Mouse (Mus musculus): Measurements from ENCODE around the gene Pakap. TPM values are rescaled to one million over a fixed set of nuclear protein-coding genes. Genes with fewer than 3 reads are reported as not detected.

Gene Pakap
- polyA plus RNA-seq, 1 experiment from 2014 or later: 1.7 TPM

DNA sequence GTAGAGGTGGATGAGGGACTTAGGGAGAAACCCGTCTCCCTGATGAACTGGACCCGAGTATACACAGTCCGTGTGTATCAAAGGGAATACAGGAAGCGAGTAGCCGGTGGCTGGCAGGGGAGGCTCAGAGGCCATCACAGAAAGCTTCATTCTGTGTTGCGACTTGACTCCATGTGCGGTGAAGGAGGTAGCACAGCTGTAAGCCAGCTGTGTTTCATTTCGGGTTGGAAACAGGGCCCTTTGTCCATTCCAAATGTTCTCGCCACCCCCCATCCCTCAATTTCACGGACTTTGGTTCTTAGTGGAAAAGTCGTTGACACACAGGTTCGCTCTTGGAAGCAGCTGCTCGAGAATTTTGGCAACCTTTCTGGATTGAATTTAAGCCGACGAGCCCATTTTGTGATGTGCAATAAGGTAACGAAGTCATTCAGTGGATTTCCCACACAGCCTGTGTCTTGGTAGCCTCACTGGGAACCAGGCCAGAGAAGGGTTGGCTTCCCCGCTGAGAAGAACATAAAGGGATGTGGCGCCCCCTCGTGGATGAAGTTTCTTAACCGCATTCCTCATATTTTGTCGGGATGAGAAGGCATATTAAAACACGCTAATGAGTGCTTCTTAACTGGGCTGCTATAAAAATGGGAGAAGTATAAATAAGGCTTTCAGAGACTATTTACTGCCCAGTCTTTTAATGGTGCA, 39.4 kb downstream of the Pakap start:
- Histone ChIP-seq H3K27me3 (ENCODE audit: control insufficient read depth, insufficient read depth, low read depth, low read length) (peaks cover 2% of the 10 kb centered on the region; the same call in 1 of the 2 replicates), H3K9ac (ENCODE audit: low read depth, low read length) (no peak overlapping the region), H3K27ac (ENCODE audit: low read length) (no peak overlapping the region), H3K36me3 (ENCODE audit: control insufficient read depth, insufficient read depth) (no peaks in the 10 kb centered on the region), H3K4me1 (ENCODE audit: control insufficient read depth, low read depth, low read length) (no peaks in the 10 kb centered on the region), H3K4me3 (ENCODE audit: low read depth, low read length) (no peak overlapping the region), H3K9me3 (replicated peaks; ENCODE audit: control insufficient read depth, low read length) (no peaks in the 10 kb centered on the region), H3K4me2 (ENCODE audit: low read depth, low read length) (no peak overlapping the region)
- no peak for ATAC-seq (ENCODE audit: low read depth)
- 47% methylated on average over 22 of the region's 22 CpGs for WGBS (ENCODE audit: insufficient replicate concordance)

DNA sequence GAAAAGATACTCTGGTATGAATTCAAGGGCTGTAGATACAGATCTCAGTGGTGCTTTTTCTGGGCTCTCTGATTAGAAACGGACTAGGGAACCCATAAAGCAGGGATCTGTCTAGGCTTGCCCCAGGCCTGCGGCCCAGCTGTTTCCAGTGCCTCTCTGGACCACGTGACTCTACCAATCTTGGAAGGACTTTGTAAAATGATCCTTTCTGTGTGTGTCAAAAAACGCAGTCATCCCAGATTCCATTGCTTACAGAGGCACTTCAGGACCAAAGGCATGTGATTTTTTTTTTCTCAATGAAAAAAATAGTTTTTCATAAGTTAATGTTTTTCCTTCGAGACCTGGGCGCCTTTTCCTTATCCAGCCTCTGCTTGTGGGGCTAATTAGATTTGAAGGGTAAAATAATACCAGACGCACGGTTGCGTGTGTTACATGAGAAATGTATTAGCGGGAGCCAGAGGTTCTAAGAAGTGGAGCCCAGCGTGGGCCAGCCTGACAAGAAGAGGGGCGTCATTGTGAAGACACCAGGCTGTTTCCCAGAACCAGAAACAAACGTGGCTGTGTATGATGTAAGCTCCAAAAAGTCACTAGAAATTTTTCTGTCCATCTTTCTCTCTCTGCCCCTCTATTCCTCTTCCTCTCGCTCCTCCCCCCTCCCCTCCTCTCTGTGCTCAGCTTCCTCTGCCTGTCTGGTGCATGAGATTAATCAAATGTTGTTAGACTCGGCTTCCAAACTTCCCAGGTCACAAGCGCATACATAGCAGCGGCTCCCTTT, 43.5 kb downstream of the Pakap start:
- H3K9me3 ChIP-seq (replicated peaks; ENCODE audit: control insufficient read depth, low read length): no peaks in the 10 kb centered on the region
- H3K4me2 ChIP-seq (ENCODE audit: low read depth, low read length): no peak overlapping the region
- peaks cover 2% of the 10 kb centered on the region; the same call in 1 of the 2 replicates for H3K27me3 ChIP-seq (ENCODE audit: control insufficient read depth, insufficient read depth, low read depth, low read length)
- WGBS (ENCODE audit: insufficient replicate concordance): 56% methylated on average over 17 of the region's 17 CpGs
- ATAC-seq (ENCODE audit: low read depth): no peak
- no peak overlapping the region for H3K4me3 ChIP-seq (ENCODE audit: low read depth, low read length)
- H3K27ac ChIP-seq (ENCODE audit: low read length): no peak overlapping the region
- no peaks in the 10 kb centered on the region for H3K36me3 ChIP-seq (ENCODE audit: control insufficient read depth, insufficient read depth)
- no peak overlapping the region for H3K9ac ChIP-seq (ENCODE audit: low read depth, low read length)
- H3K4me1 ChIP-seq (ENCODE audit: control insufficient read depth, low read depth, low read length): no peaks in the 10 kb centered on the region

DNA sequence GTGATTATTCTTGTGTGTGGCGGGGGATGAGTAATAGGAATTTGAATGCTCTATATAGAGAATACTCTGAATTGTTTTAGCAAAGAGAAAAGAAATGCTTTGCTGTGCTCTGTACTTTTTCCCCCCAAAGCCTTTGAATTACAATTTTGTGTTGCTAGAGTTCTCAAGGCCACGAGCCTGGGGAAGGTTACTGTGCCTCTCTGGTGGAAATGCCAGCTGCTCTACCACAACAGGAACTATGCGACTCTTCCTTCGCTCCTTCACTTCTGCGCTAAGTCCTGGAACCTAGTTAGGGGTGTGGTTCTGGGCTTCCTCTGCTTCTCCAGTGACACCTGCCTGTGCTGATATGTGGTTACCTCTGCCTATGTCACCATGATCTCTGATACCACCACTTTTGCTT, 44.7 kb downstream of the Pakap start:
- Histone ChIP-seq H3K4me2 (ENCODE audit: low read depth, low read length) (no peak overlapping the region), H3K9me3 (replicated peaks; ENCODE audit: control insufficient read depth, low read length) (no peaks in the 10 kb centered on the region), H3K9ac (ENCODE audit: low read depth, low read length) (no peak overlapping the region), H3K36me3 (ENCODE audit: control insufficient read depth, insufficient read depth) (no peaks in the 10 kb centered on the region), H3K27me3 (ENCODE audit: control insufficient read depth, insufficient read depth, low read depth, low read length) (peaks cover 2% of the 10 kb centered on the region; the same call in 1 of the 2 replicates), H3K4me3 (ENCODE audit: low read depth, low read length) (no peak overlapping the region), H3K4me1 (ENCODE audit: control insufficient read depth, low read depth, low read length) (no peaks in the 10 kb centered on the region), H3K27ac (ENCODE audit: low read length) (no peak overlapping the region)
- ATAC-seq (ENCODE audit: low read depth): no peak
- 50% methylated on average over 5 of the region's 5 CpGs for WGBS (ENCODE audit: insufficient replicate concordance)

DNA sequence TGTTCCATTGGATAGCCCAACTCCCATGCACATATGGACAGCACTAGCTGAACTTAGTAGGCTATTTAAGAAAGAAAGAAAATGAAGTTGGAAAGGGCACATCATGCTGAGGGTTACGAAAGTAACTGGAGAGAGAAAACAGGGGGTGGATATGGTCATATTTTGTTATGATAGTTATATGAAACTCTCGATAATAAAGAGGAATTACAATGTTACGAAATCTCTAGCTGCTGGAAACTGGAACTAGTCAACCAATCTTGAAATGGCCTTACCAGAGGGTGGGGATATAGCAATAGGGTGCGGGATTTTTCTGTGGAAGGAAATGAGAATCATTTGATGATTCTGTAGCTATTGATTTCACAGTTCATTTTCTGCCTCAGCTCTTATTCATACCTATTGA, 46.7 kb downstream of the Pakap start:
- Histone ChIP-seq H3K4me2 (ENCODE audit: low read depth, low read length) (no peak overlapping the region), H3K4me1 (ENCODE audit: control insufficient read depth, low read depth, low read length) (no peaks in the 10 kb centered on the region), H3K9ac (ENCODE audit: low read depth, low read length) (no peak overlapping the region), H3K27ac (ENCODE audit: low read length) (no peak overlapping the region), H3K27me3 (ENCODE audit: control insufficient read depth, insufficient read depth, low read depth, low read length) (no peaks in the 10 kb centered on the region), H3K4me3 (ENCODE audit: low read depth, low read length) (no peak overlapping the region), H3K36me3 (ENCODE audit: control insufficient read depth, insufficient read depth) (no peaks in the 10 kb centered on the region), H3K9me3 (replicated peaks; ENCODE audit: control insufficient read depth, low read length) (no peaks in the 10 kb centered on the region)
- ATAC-seq (ENCODE audit: low read depth): no peak
- WGBS (ENCODE audit: insufficient replicate concordance): 59% methylated on average over 4 of the region's 4 CpGs

DNA sequence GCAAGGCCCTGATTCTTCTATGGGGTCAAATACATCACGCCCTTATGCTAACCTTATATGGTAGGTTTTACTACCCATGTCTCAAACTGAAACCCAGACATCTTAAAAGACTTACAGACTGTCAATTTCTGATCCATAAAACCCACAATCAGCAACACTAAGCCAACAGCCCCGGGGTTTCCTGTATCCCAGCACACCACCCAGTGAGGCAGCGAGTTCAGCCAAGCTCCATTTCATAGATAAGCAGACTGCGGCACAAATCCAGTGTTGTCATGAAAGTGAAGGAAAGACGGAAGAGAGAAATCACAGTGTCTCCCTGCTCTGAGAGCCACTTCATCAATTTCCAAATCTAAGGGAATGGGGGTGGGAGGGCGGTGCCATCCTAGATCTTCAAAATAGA, 50.8 kb downstream of the Pakap start:
- no peak overlapping the region for H3K27ac ChIP-seq (ENCODE audit: low read length)
- no peak overlapping the region for H3K4me3 ChIP-seq (ENCODE audit: low read depth, low read length)
- H3K27me3 ChIP-seq (ENCODE audit: control insufficient read depth, insufficient read depth, low read depth, low read length): no peaks in the 10 kb centered on the region
- no peaks in the 10 kb centered on the region for H3K4me1 ChIP-seq (ENCODE audit: control insufficient read depth, low read depth, low read length)
- ATAC-seq (ENCODE audit: low read depth): no peak
- H3K36me3 ChIP-seq (ENCODE audit: control insufficient read depth, insufficient read depth): no peaks in the 10 kb centered on the region
- no peak overlapping the region for H3K4me2 ChIP-seq (ENCODE audit: low read depth, low read length)
- H3K9me3 ChIP-seq (replicated peaks; ENCODE audit: control insufficient read depth, low read length): no peaks in the 10 kb centered on the region
- WGBS (ENCODE audit: insufficient replicate concordance): 58% methylated on average over 6 of the region's 6 CpGs
- no peak overlapping the region for H3K9ac ChIP-seq (ENCODE audit: low read depth, low read length)

DNA sequence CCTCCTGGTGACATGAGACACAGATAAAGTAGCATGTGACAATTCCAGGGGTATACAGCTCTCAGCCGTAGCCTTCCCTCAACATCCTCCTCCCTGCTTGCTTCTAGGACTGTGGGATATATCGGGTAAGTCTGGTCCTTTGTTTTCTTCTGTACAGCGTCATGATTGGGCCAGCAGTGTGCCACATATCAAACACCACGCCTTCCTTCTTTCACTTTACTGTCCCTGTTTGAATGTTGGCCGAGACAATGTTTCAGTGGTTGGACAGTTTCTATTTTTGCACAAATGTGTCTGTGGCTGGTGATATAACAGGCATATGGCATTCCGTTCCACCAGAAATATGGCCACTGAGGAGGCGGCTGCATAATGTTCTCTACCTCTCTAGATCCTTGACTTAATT, 54.8 kb downstream of the Pakap start:
- Histone ChIP-seq H3K4me2 (ENCODE audit: low read depth, low read length) (no peak overlapping the region), H3K4me1 (ENCODE audit: control insufficient read depth, low read depth, low read length) (no peaks in the 10 kb centered on the region), H3K4me3 (ENCODE audit: low read depth, low read length) (no peak overlapping the region), H3K27me3 (ENCODE audit: control insufficient read depth, insufficient read depth, low read depth, low read length) (no peaks in the 10 kb centered on the region), H3K36me3 (ENCODE audit: control insufficient read depth, insufficient read depth) (no peaks in the 10 kb centered on the region), H3K9me3 (replicated peaks; ENCODE audit: control insufficient read depth, low read length) (no peaks in the 10 kb centered on the region), H3K9ac (ENCODE audit: low read depth, low read length) (no peak overlapping the region), H3K27ac (ENCODE audit: low read length) (no peak overlapping the region)
- no peak for ATAC-seq (ENCODE audit: low read depth)
- 48% methylated on average over 7 of the region's 7 CpGs for WGBS (ENCODE audit: insufficient replicate concordance)

DNA sequence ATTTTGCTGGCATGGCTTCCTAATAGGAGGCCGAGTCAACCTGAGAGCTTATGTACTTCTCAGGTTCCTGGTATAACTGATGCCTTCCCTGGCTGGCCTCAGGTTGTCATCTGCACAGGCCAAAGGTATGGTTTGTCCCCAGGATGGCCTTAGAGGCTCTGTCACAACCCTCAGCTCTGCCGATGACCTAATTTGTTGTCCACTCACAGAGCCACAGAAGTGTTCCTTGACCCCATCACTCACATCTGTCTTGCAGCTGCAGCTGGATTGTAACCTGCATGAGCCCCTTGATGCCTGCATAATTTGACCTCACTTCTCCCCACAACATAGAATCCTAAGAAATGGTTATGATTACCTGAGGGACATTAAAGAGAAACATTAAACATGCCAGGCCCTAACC, 56.8 kb downstream of the Pakap start:
- no peak overlapping the region for H3K4me2 ChIP-seq (ENCODE audit: low read depth, low read length)
- H3K9ac ChIP-seq (ENCODE audit: low read depth, low read length): no peak overlapping the region
- H3K9me3 ChIP-seq (replicated peaks; ENCODE audit: control insufficient read depth, low read length): no peaks in the 10 kb centered on the region
- H3K27ac ChIP-seq (ENCODE audit: low read length): no peak overlapping the region
- H3K36me3 ChIP-seq (ENCODE audit: control insufficient read depth, insufficient read depth): no peaks in the 10 kb centered on the region
- WGBS (ENCODE audit: insufficient replicate concordance): 71% methylated on average over 2 of the region's 2 CpGs
- H3K4me3 ChIP-seq (ENCODE audit: low read depth, low read length): no peak overlapping the region
- no peaks in the 10 kb centered on the region for H3K4me1 ChIP-seq (ENCODE audit: control insufficient read depth, low read depth, low read length)
- ATAC-seq (ENCODE audit: low read depth): no peak
- H3K27me3 ChIP-seq (ENCODE audit: control insufficient read depth, insufficient read depth, low read depth, low read length): no peaks in the 10 kb centered on the region

DNA sequence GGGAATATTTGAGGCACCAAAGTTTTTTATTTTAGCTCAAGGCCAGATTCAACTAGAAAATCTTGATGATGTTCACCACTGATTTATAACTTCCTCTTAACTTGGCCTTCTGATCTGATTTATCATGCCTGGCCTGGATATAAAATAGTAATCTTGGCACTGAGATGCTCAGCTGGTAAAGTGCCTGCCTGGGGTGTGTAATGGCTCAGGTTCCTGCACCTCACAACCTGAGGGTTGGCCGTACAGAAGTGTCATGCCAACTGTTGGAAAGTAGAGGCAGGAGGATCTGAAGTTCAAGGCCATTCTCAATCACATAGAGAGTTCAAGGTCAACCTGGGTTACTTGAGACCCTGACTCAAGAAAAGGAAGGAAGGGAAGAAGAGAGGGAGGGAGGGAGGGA, 57.3 kb downstream of the Pakap start:
- no peaks in the 10 kb centered on the region for H3K36me3 ChIP-seq (ENCODE audit: control insufficient read depth, insufficient read depth)
- no peaks in the 10 kb centered on the region for H3K9me3 ChIP-seq (replicated peaks; ENCODE audit: control insufficient read depth, low read length)
- H3K4me1 ChIP-seq (ENCODE audit: control insufficient read depth, low read depth, low read length): no peaks in the 10 kb centered on the region
- no peaks in the 10 kb centered on the region for H3K27me3 ChIP-seq (ENCODE audit: control insufficient read depth, insufficient read depth, low read depth, low read length)
- WGBS (ENCODE audit: insufficient replicate concordance): 57% methylated on average over 1 of the region's 1 CpGs
- no peak overlapping the region for H3K27ac ChIP-seq (ENCODE audit: low read length)
- no peak overlapping the region for H3K9ac ChIP-seq (ENCODE audit: low read depth, low read length)
- no peak overlapping the region for H3K4me3 ChIP-seq (ENCODE audit: low read depth, low read length)
- no peak overlapping the region for H3K4me2 ChIP-seq (ENCODE audit: low read depth, low read length)
- no peak for ATAC-seq (ENCODE audit: low read depth)

DNA sequence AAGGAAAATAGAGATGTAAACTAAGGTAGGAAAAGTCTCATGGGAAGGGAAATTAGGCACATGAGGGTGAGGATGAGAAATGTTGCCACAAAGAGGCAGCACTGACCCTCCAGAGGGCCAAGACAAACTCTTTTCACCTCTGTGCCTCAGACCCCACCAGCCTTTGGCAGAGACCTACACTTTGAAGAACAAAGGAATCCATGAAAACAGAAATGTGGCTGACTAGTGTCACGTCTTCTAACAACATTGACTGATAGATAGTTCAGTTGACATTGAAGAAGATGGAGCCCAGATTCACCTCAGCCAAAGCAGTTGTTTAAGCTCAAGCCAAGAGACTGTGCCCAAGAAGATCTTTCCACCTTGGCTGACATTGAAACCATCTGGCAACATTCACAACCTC, 57.8 kb downstream of the Pakap start:
- H3K4me2 ChIP-seq (ENCODE audit: low read depth, low read length): no peak overlapping the region
- WGBS (ENCODE audit: insufficient replicate concordance): 56% methylated on average over 1 of the region's 1 CpGs

More for the DNA sequence above, 57.8 kb downstream of the Pakap start:
- H3K36me3 ChIP-seq (ENCODE audit: control insufficient read depth, insufficient read depth): no peaks in the 10 kb centered on the region
- no peak for ATAC-seq (ENCODE audit: low read depth)
- H3K27me3 ChIP-seq (ENCODE audit: control insufficient read depth, insufficient read depth, low read depth, low read length): no peaks in the 10 kb centered on the region
- H3K4me3 ChIP-seq (ENCODE audit: low read depth, low read length): no peak overlapping the region
- H3K9ac ChIP-seq (ENCODE audit: low read depth, low read length): no peak overlapping the region
- no peak overlapping the region for H3K27ac ChIP-seq (ENCODE audit: low read length)
- no peaks in the 10 kb centered on the region for H3K9me3 ChIP-seq (replicated peaks; ENCODE audit: control insufficient read depth, low read length)
- H3K4me1 ChIP-seq (ENCODE audit: control insufficient read depth, low read depth, low read length): no peaks in the 10 kb centered on the region

Measured in liver, embryonic 16.5 days (tissue).